Mouse (Mus musculus): ENCODE data around the gene Abcb8.

DNA sequence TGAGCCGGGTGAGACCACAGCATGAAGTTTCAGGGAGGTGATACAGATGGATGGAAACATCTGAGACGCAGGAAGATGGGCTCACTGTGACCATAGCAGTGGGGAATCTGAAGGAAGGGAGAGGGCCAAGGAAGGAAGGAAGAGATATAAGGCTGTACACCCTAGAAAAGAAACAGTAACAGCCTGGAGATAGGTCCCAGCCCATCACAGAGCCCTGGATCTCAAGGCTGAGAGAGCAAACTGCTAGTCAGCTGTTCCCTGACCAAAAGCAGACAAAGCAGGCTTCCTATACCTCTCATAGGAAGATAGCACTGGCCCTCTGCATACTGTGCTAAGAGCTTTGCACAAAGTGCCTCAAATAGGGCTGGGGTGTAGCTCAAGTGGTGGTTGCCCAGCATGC lies 14.8 kb upstream of the Abcb8 start:
- TF ChIP-seq HCFC1 (IDR thresholded peaks at IDR 0.05; ENCODE audit: borderline replicate concordance, insufficient read depth, low read length) = no peak
- no peak for TF ChIP-seq ZNF384 (IDR thresholded peaks at IDR 0.05; ENCODE audit: low read depth, low read length)
- TF ChIP-seq MAFK (IDR thresholded peaks at IDR 0.05; ENCODE audit: insufficient read depth, low read depth, low read length) = no peak

All from ES-E14 (cell line).